Mouse (Mus musculus) layer of hippocampus, postnatal 25 days (tissue): Measurements from ENCODE around the gene Lamc1. TPM values are rescaled to one million over a fixed set of nuclear protein-coding genes. Genes with fewer than 3 reads are reported as not detected.
"Not testable (repeated sequence)": the region's sequence is repeated elsewhere in the genome, so short reads cannot be mapped to it uniquely, and the experiment has no call there.

Experiments
- DNase-seq, 2 experiments: peaks; one replicate each; pipeline ENCODE4 v3.0.0; 2022; ENCODE audit warnings: mixed read lengths in 2 of 2, low spot score in 1 of 2; ENCODE audit errors: extremely low spot score in 1 of 2
- total RNA-seq, 2 experiments: library from RNA; stranded (reverse); gene quantifications; 2 replicates each; pipeline ENCODE4 v1.2.3; 2021

The Lamc1 gene
- total RNA-seq, 2 experiments from 2014 or later: 30.8 to 31.8 TPM

DNA sequence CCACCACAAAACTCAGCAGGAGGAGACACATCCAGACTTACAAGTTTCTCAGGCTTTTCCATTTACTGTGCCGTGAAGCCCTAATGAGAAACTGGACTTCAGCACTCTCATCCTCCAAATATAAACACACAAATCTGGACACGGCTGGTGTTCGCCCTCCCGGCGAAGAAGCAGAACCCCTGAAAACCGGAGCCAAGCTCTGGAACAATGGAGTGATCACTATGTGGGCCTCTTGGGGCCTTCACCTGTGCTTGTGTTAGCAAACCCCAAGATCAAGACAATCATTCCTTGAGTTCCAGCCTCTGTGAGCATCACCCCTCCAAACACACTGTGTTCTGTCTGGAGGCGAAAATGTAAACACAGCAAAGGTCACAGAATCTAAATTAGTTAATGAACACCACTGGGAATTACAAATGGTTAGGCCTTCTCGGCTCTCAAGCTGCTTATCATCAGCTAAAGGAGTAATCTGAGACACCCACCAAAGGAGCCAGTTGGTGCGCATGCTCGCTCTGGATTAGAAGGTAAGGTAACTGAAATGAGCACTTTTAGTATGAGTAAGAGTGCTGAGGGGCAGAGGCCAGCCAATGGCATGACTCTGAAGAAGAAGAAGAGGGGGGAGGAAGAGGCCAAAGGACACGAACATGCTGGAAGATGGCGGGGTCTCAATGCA is 24.9 kb downstream of the Lamc1 start:
- no peak for DNase-seq

DNA sequence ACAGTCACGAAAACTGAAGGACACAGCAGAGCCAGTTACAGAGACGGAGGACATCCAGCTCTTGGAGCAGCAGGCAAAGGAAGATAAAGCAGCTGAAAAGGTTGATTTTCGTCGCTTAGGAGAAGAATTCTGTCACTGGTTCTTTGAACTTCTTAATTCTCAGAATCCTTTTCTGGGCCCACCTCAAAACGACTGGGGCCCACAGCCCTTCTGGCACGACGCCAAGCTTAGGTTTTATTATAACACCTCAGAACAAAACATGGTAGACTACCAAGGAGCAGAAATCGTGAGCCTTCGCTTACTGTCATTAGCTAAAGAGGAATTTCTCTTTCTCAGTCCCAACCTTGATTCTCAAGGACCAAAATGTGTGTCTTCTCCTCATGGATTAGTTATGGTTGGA is 26.9 kb downstream of the Lamc1 start:
- DNase-seq: not testable (repeated sequence)

DNA sequence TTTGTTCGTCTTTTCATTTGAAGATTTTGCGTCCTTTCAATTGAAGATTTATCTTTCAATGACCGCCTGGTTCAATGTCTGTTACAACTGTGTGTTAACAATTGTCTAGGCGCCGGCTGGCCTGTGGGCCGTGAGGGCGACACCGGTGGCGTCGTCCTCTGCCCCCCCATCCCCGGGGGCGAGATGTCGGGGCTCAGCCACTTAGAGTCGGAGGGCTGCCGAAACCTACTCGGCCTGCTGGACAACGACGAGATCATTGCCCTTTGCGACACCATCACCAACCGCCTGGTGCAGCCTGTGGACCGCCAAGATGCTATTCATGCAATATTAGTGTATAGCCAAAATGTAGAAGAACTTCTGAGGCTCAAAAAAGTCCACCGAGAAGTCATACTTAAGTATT is 27.3 kb downstream of the Lamc1 start:
- not testable (repeated sequence) for DNase-seq

DNA sequence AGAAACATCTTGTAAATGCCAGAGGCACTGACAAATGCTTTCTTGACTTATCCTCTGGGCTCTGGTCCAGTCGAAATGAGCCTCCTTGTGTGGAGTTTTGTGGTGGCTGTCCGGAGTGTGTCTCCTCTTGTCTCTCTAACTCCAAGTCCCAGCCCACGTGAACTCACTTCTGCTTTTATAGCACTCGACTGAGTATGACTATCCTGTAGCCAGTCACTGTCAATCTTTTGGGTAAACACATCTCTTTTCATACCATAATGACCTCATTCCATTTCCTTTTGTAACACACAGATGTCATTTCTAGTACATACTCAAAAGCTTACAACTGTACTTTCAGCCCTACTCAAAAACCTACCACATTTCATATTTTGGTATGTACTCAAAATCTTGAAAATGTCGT is 33.1 kb downstream of the Lamc1 start:
- not testable (repeated sequence) for DNase-seq

DNA sequence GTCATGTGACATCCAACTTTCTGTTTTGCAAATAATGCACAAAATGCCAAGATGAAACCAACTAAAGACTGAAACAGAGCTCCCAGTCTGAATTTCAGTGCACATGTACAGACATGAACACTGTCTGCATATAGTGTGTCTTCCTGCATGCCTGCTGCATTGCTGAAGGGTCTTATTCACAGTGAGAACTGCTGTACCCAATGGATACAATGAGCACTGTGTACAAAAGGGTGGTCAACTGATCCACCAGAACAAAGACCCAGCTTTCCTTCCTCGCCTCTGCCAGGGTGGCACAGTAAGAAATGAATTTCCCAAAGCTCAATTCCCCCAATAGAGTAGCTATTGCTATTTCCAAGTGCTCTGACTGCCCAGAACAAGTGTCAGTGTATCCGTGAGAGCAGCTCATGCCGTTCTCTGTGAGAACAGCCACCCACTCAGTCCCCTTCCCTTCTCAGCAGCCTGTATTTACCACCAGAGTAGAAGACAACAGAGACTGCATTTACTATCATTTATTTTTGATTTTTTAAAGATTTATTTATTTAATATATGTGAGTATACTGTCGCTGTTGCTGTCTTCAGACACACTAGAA is 34.7 kb downstream of the Lamc1 start:
- not testable (repeated sequence) for DNase-seq

DNA sequence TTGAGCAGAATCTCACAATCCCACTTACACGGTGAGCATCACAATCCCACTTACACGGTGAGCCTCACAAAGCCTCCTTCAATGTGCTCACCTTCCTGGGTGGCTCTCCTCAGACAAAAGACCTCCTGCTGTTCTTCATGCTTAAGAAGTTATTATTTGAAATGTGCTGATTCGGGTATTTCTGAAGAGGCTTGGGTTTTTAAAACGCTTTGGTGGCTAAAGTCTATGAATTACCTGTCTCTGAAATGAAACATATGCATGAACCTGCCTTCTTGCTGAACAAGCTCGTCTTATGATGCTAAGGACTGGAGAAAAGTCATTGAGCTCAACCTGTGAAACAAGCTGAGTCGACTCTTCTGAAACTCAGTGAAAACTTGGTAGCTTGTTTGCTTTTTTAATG is 36.6 kb downstream of the Lamc1 start:
- no peak for DNase-seq

DNA sequence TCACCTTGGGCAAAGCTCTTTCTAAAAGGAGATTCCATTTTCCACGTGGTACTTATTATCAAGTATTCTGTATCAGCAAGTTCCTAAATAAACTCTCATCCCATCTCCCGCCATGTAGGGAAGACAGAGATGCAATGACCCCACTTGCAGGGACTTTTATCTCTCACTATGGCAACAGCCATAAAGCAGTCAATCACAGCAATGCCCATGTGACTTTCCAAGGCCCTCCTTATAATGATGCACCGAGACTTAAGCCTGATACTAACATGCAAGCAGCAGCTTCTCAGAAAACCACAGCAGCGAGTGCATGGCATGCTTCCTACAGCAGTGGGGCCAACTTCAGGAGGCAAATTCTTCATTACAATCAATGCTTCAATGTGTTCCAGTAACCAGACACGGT is 39.7 kb downstream of the Lamc1 start:
- no peak for DNase-seq

DNA sequence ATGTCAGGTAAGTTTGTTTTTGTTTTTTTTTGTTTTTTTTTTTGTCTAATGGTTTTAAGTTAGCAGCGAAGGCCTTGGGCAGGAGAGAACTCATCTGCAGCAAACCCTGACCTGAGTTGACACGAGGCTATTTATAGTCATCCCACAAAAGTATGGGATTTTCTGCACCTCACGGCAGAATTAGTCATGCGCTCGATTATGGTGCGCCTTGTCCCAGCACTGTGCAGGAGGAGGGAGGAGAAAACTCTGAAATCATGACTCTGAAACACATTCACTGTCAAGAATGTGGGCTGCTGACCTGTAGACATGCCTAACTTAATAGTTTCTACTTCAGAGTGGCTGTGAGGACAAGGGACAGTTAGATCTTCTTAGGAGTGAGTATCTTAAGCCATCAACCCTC is 40.4 kb downstream of the Lamc1 start:
- DNase-seq: no peak

DNA sequence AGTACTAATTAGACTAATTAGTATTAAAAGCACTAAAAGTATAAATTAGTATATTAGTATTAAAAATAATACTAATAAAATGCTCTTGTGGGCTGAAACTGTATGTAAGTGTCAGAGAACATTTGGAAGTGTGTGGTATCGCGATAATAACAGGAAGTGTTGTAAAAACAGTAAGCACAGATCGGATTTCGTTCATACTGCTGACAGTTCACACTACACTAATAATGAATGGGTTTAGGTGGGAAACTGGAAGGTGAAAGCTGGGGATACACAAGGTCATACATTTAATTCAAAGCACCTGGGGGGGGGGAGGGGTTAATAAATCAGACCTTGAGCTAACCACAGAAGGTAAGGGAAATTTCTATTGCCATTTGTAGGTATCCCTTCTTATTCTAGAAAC is 41.2 kb downstream of the Lamc1 start:
- DNase-seq: no peak

DNA sequence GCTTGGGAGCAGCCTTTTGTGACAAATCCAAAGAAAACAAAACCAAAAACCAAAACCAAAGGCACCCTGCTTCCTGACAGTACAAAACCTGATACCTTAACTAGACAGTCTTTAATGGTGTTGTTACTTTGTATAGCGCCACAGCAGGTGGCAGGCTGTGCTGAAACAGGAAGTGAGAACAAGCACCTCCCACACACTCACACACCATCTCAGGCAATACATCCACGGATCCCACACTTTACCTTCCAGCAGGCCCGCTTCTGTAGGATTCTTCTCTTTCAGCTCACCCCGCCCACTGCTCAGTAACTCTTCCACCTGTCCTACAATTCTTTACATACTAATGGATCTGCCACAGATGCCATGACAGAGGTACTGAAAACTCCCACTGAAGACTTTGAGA is 44.6 kb downstream of the Lamc1 start:
- DNase-seq: no peak

DNA sequence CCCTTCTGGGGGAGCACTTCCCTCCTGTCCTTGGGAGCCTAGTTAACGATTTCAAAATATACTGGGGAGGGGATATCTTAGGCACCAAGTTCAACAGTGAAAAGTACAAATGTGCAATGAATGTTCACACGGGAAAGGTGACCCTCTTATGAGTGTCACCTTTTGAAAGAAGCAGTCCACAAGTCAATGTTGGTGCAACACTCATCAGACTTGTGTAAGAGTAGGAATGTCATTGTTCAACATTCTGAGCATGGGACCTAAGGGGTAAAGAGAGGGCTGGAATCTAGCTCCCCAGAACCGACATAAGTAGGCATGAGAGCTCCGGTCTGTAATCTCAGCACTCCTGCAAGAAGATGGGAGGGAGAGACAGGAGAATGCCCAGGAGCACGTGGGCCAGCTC is 45.1 kb downstream of the Lamc1 start:
- DNase-seq: no peak

DNA sequence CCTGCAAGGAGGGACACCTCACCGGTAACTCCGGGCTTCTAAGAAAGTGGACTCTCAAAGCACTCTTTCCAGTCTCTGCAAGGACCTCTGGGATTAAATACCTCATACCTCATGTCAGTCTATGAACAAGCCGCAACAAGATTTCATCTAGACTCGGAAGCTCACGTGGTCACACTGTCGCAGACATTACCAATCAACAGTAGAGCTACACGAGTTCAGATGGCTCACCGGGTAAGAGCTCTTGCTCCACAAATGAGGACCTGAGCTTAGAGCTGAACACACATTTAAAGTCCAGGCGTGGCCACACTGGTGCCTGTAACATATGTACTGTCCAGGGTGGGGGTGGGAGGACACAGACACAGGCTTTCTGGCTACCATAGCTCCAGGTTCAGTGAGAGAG is 46.4 kb downstream of the Lamc1 start:
- no peak for DNase-seq

DNA sequence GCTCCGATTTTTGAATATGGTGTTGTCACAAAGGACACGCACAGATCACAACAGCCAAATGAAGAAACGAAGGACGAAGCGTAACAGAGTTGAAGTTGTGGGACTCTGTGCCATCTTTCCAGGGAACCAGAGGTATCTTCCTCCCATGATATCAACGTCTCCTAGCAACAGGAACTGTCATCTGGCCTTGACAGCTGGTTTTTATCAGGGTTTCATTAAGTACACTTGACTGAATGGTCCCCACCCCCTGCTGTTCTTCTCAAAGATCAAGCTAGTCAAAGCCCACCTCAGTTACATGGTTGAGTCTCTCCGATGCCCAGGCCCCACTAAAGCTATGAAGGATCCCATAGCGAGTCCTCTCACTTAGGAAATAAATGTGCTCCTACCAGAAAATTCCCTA is 47.4 kb downstream of the Lamc1 start:
- no peak for DNase-seq

DNA sequence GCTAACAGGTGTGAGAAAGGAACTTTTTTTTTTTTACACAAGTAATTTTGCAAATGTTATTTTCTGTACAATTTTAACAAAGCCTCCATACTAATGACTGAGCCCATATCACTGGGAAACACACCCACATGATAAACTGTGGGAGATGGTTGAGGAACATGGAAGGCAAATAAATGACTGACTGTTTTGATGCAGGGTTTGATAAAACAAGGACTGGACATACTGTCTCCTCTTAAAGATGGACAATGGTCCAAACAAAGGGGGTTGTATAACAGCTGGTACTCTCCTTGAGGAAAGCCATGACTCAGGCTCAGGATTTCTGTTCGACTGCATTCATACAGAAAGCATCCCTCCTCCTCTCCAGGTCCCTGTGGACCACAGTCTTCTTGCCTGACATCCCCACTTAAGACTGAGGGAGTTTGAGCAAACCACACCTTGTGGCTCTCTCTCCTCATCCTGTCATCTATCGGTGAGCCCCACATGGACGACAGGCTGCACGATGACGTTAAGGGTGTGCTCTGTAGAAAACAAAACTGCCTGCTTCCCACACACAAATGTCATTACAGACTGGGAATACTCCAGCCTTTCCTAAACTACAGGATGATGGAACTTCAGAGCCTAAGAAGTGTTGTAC is 50.1 kb downstream of the Lamc1 start:
- DNase-seq: no peak

DNA sequence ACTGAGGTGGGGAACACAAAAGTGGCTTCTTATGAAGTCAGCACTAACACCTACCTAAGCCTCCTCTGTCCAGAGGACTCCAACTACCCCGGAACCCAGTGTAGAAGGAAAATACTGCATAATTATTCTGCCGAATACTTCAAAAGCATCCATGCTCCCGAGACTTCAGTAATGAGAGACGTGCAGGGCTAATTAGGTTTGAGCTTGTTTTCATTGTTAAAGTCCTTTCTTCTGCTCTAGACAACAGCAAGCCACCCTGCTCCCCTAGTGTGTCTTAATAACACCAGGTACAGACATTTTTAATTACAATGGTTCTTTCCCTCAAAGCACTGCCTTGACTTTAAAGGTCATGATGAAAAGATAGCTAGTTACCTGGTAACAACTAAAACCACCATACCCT is 51.1 kb downstream of the Lamc1 start:
- no peak for DNase-seq

DNA sequence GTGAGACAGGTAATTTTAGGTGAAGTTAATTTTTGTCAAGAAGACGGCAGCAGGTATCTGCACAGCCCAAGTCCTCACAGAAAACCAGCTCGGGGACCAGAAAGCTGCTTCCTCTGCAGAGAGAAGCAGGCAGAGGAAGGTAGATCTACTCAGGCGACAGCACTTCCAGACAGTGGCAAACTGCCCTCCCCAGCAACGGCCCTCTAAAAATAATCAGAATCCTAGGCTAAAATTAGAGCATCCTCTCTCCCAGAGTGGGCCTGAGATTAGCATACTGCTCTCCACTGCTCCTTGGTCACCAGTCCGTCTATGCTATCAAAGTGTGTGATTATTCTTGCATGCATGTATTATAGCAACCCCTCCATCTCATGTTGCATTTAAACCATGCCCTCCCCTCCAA is 52.2 kb downstream of the Lamc1 start:
- no peak for DNase-seq

DNA sequence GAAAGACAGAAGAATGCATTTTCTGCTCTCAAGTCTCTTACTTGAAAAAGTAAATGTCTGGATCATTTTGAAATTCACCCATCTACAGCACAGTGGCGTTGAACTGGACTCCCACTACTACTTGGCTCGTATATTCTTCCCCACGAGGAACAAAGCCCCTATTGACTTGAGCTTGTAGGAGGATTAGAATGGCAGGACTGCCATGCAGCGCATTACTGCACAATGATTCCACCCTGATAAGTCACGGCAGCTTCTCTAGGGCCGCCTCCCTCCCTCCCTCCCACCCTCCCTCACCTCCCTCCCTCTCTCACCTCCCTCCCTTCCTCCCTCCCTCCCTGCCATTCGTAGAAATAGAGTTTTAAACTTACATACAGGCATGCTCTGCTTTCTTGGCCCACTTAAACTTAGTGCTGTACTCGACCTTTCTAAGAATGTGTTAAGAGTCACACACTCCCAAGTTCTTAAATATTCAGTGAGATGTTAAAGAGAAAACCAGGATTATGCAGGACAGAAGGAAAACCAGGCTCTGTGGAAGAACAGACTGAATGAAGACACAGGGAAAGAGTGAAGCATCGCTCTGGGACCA is 54.5 kb downstream of the Lamc1 start:
- no peak for DNase-seq

DNA sequence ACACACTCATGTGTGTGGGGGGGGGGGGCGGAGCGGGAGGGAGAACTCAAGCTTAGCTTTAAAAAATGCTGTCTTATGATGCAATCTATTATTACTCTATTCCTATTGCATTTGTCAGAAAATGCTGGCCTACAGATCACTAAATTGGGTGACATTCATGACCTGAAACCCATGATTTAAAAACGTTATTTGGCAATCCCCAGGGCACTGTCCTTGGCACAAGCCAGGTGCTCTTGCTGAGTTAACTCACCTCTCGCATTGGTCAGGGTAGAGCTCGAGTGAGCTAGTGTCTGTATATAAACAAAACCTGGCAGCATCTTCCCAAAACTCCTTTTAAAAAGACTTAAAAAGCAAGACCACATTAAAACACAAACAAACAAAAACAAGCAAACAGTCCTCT is 57.1 kb downstream of the Lamc1 start:
- DNase-seq: no peak

DNA sequence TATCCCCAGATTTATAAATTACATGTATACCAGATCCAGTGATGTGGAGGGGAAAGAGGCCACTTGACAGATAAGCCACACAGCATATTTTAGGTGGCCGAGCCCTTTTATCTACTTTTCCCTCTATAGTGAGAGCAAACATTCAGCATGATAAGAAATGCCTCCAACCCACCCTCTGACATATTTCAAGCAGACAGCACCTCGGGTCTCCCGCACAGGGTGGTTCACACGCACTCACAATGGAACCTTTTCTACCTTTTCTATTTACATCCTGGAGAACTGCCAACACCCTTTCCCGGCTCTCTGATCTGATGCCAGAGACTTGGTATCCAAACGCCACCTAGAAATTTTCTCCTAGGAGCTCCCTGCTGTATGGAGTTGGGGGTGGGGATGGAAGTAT is 58.0 kb downstream of the Lamc1 start:
- DNase-seq: no peak

DNA sequence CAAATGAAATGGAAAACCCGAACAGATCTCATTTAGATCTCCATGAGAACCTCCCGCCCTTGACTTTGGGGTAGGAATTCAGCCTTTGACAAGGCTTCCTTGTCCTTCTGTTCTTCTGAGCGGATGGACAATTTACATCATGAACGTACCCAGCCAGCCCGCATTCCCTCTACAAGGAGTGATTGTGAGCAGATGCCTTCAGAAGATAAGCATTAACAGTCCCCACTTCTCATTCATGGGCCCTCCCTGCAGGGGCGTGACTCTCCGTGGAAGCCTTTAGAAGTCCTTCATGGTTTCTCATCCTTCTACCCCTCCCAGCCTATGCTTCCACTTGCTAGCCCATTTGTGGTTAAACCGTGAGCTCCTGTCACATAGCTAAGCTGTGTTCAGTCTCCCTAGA is 58.9 kb downstream of the Lamc1 start:
- no peak for DNase-seq

DNA sequence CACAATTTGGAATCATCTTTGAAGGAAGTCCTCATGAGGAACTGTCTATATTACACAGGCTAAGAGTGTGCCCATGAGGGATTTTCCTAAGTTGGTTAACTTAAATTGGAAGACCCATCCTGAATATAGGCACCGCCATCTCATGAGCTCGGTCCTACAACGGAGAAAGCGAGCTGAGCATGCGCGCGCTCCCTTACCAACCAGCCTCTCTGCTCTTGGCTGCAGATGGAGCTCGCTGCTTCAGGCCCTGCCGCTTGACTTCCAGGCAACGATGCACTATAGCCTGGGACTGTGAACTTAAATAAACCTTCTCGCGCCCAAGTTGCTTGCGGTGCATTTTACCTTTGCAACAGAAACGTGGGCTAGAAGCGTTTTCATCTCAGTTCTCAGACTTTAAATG is 61.8 kb downstream of the Lamc1 start:
- DNase-seq: no peak

DNA sequence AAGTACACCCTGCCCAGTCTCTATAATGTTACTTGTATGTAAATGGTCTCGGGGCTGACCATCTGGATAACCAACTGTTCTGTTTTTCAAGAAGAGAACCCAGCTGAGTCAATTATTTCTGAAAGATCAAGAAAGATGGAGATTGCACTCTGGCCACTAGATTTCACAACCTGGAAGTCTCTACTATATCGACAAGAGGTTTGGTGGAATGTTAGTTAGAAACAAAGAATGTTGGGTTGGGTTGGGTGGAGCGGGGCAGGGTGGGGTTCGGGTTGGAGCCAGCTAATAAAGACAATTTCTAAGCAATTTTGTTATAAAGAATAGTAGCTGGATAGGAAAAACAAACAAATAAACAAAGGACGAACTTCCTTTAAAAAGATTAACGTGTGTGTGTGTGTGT is 62.9 kb downstream of the Lamc1 start:
- DNase-seq: no peak
